Mouse (Mus musculus) midbrain, embryonic 16.5 days (tissue): ENCODE measurements around the gene Lztr1. TPM values are rescaled to one million over a fixed set of nuclear protein-coding genes. Genes with fewer than 3 reads are reported as not detected.
A peak's percentile ranks its signal among the peaks of the same experiment; 100 is the strongest.
"Not testable (repeated sequence)": the region's sequence is repeated elsewhere in the genome, so short reads cannot be mapped to it uniquely, and the experiment has no call there.

ENCODE experiments used
- ATAC-seq: fragments of 200-750 bp; cut with Nextera tagmentation; 2 replicates; pipeline ENCODE4 v1.8.0; 2017; ENCODE audit warnings: moderate TSS enrichment
- H3K27ac ChIP-seq: fragments of 300-500 bp; sonication (generic); 2 replicates; pipeline ENCODE4 v1.5.1; 2014; ENCODE audit warnings: mild to moderate bottlenecking, low read length, mixed read lengths
- H3K27me3 ChIP-seq: fragments of 300-500 bp; sonication (generic); 2 replicates; pipeline ENCODE4 v1.6.1; 2014; ENCODE audit warnings: low read depth, low read length, mixed read lengths; ENCODE audit not compliant: control insufficient read depth, insufficient read depth
- H3K36me3 ChIP-seq: fragments of 300-500 bp; sonication (generic); 2 replicates; pipeline ENCODE4 v1.6.1; 2014; ENCODE audit warnings: mild to moderate bottlenecking, low read length, moderate library complexity, mixed read lengths; ENCODE audit not compliant: control insufficient read depth, insufficient read depth
- H3K4me1 ChIP-seq: fragments of 300-500 bp; sonication (generic); 2 replicates; pipeline ENCODE4 v1.6.1; 2014; ENCODE audit warnings: mild to moderate bottlenecking, low read length, mixed read lengths; ENCODE audit not compliant: control insufficient read depth, insufficient read depth
- H3K4me2 ChIP-seq: fragments of 300-500 bp; sonication (generic); 2 replicates; pipeline ENCODE4 v1.6.1; 2014; ENCODE audit warnings: mild to moderate bottlenecking, low read length, mixed read lengths
- H3K4me3 ChIP-seq: fragments of 300-500 bp; sonication (generic); 2 replicates; pipeline ENCODE4 v1.5.1; 2014; ENCODE audit warnings: low read depth, mild to moderate bottlenecking, low read length, moderate library complexity, mixed read lengths
- H3K9ac ChIP-seq: fragments of 300-500 bp; sonication (generic); 2 replicates; pipeline ENCODE4 v1.6.1; 2014; ENCODE audit warnings: low read depth, low read length, mixed read lengths
- H3K9me3 ChIP-seq: fragments of 300-500 bp; sonication (generic); replicated peaks from 2 replicates; pipeline ENCODE4 v1.6.1; 2014; ENCODE audit warnings: mild to moderate bottlenecking, low read length, mixed read lengths; ENCODE audit not compliant: control insufficient read depth, poor library complexity, severe bottlenecking
- whole genome bisulfite sequencing: fragments of 180-500 bp; shearing (Covaris S2); extraction: QIAGEN DNeasy Blood & Tissue Kit; methylation state at CpG from one replicate; pipeline ENCODE4 v1.1.7; 2014; 5-methylcytosine and 5-hydroxymethylcytosine counted together
- polyA plus RNA-seq: library from polyadenylated mRNA; unstranded; fragments of >200 nt; fragmentation: Nextera tagmentation; extraction: Ambion mirVana; gene quantifications from 2 replicates; pipeline ENCODE4 v1.2.1, GENCODE M21; 2015

Lztr1 gene
- polyA plus RNA-seq, 1 experiment from 2014 or later, result 151 TPM

DNA sequence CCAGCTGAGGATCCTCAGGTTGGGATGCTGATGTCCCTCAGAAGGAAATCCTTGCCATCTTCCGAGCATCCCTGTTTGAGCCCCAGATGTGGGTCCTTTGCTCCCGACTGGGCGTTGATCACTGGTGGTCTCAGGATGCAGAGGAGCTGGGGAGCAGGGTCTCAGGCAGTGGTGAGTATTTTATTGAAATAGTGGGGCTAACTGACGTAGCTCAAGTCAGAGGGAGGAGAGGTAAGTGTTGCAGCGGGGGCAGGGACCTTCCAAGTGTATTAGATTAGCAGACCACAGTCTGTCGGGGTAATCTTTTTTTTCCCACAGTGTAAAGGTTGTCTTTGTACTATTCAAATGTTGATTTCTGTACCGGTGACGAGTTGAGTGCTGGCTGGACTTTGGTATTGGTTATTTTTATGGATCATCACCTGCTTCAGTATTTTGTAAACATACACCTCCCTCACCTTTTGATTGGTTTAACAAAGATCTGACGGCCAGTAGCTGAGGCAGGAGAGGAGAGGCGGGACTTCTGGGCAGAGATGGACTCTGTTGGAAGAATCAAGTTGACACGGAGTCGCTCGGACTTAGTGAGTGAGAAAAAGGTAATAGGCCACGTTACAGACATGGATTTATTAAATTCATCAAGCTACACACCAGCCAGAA lies 24.3 kb downstream of the Lztr1 start:
- Histone ChIP-seq H3K4me3 (no peak overlapping the region), H3K9me3 (no peaks in the 10 kb centered on the region), H3K36me3 (peaks cover 6% of the 10 kb centered on the region), H3K27me3 (no peaks in the 10 kb centered on the region), H3K4me1 (peaks cover 14% of the 10 kb centered on the region), H3K27ac (no peak overlapping the region), H3K4me2 (no peak overlapping the region), H3K9ac (no peak overlapping the region)
- WGBS, result 73% methylated on average over 14 of the region's 14 CpGs
- no peak for ATAC-seq

DNA sequence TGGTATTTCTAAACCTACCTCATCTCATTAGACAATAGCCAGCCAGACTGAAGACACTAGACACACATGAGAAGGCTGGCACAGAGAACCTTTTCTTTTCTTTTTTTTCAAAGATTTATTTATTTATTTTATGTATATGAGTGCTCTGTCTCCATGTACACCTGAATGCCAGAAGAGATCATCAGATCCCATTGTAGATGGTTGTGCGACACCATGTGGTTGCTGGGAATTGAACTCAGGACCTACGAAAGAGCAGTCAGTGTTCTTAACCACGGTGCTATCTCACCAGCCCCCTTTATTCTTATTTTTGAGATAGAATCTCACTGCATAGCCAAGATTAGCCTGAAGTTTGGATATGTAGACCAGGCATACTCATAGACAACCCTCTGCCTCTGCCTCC lies 28.1 kb downstream of the Lztr1 start:
- no peak for ATAC-seq
- H3K9me3 ChIP-seq, result no peaks in the 10 kb centered on the region
- H3K4me2 ChIP-seq, result no peak overlapping the region
- WGBS, result 94% methylated on average over 3 of the region's 3 CpGs
- H3K36me3 ChIP-seq, result no peaks in the 10 kb centered on the region
- H3K9ac ChIP-seq, result no peak overlapping the region
- H3K4me3 ChIP-seq, result no peak overlapping the region
- H3K4me1 ChIP-seq, result peaks cover 4% of the 10 kb centered on the region
- no peak overlapping the region for H3K27ac ChIP-seq
- no peaks in the 10 kb centered on the region for H3K27me3 ChIP-seq

DNA sequence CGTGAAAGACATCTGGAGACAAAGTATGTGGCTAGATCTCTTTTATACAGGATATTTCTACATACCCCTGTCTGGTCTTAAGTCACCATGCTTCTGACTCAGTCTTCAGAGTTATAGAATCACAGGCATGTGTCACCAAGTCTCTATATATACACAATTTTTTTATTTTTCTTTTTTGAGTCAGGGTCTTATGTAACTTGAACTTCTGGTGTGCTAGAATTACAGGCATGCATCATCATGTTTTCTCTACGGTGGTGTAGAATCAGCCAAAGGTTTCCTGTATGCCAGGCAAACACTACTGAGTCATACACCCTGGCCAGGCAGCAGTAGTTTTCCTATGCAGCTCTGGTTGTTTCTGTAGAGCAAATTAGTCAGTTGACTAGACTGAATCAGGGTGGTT lies 34.1 kb downstream of the Lztr1 start:
- no peak overlapping the region for H3K27ac ChIP-seq
- H3K4me2 ChIP-seq, result no peak overlapping the region
- no peak for ATAC-seq
- no peak overlapping the region for H3K9ac ChIP-seq
- H3K4me3 ChIP-seq, result no peak overlapping the region
- H3K4me1 ChIP-seq, result no peaks in the 10 kb centered on the region
- no peaks in the 10 kb centered on the region for H3K9me3 ChIP-seq
- no peaks in the 10 kb centered on the region for H3K36me3 ChIP-seq
- 85% methylated on average over 2 of the region's 2 CpGs for WGBS
- no peaks in the 10 kb centered on the region for H3K27me3 ChIP-seq

DNA sequence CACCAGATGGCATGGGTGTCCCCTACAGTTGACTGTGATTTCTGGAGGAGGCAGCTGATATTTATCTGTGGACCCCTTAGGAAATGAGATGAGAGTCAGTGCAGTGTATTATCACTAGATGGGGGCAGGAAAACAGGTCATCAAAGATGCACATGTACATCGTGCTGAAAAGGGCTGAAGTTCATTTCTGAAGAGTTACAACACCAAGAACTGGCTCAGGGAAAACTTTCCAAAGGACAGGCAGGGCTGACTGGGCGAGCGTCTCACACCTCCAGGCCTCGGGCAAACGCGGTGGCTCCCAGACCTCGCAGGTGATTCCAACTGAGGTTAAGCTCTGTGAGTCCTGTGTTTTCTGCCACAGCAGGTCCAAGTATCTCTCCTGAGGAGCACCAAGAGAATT lies 44.3 kb downstream of the Lztr1 start:
- Histone ChIP-seq H3K27ac (no peak overlapping the region), H3K4me1 (peaks cover 7% of the 10 kb centered on the region; the same call in 1 of the 2 replicates), H3K4me2 (no peak overlapping the region), H3K36me3 (no peaks in the 10 kb centered on the region), H3K9me3 (no peaks in the 10 kb centered on the region), H3K4me3 (no peak overlapping the region), H3K27me3 (no peaks in the 10 kb centered on the region), H3K9ac (no peak overlapping the region)
- no peak for ATAC-seq
- 92% methylated on average over 7 of the region's 7 CpGs for WGBS

DNA sequence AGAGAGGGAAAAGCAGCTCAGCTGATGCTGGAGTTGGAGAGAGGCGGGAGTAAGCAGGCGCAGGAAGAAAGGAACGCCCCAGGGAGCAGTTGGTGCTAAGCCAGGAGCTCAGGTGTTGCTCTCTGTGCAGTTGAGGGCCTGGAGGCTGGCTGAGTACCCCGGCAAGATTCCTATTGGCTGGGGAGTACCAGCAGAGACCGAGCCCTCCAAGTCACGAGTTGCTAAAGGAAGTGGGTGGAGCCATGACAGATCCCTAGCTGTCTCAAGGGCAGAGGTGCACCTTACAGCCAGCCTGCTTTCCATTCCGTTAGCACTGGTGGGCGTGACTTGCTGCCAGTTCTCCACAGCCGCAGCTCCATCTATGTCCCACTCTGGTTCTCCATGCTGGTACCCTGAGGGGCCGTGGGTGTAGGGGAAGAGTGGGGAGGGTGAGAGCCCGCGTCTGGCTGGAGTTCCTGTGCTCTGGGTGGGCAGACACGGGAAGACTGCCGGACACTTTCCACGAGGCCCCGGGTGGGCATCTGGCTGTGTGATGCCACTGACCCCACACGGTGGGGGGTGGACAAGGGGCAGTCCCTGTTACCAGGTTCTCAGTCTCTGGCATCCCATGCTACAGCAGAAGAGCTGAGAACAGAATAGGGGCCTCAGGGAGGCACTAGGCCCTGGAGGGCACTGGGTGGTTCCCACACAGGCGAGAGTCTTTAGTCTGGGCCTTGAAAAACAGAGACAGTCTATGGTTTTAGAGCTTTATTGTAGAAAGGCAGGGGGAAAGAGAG lies 45.6 kb downstream of the Lztr1 start:
- H3K4me3 ChIP-seq, result 0 out of 2 replicates have a peak overlapping the region, but pooled peaks have one; percentile 8
- H3K36me3 ChIP-seq, result no peaks in the 10 kb centered on the region
- H3K9me3 ChIP-seq, result no peaks in the 10 kb centered on the region
- peak overlapping the region; percentile 22; the same call in 1 of the 2 replicates for H3K9ac ChIP-seq
- peaks cover 14% of the 10 kb centered on the region; the same call in 1 of the 2 replicates for H3K4me1 ChIP-seq
- peak; percentile 85 for ATAC-seq
- WGBS, result 5% methylated on average over 18 of the region's 18 CpGs
- H3K27ac ChIP-seq, result peak overlapping the region; percentile 9
- no peaks in the 10 kb centered on the region for H3K27me3 ChIP-seq
- peak overlapping the region; percentile 50 for H3K4me2 ChIP-seq

DNA sequence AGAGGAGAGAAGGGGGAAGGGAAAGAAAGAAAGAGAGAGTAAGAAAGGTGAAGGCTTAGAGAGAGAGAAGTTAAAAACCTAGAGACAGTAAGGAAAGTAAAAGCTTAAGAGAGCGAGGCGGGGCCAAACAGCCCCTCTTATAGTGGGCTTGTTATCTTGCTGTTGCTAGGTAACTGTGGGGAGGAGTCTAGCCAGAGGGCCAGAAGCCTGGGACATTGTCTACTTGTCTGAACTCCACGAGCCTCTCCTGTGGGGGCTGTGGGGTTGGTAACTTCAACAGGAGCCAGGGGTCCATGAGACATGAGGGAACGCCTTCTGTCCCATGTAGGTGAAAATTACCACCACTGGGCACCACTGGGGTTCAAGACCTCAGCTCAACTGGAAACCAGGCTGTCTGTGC lies 46.2 kb downstream of the Lztr1 start:
- ATAC-seq, H3K27me3 ChIP-seq, H3K4me3 ChIP-seq, H3K9me3 ChIP-seq, H3K36me3 ChIP-seq, H3K4me2 ChIP-seq, H3K9ac ChIP-seq: not testable (repeated sequence)
- WGBS, result 12% methylated on average over 4 of the region's 4 CpGs
- Histone ChIP-seq H3K27ac (peak overlapping the region; percentile 9), H3K4me1 (peaks cover 15% of the 10 kb centered on the region; the same call in 1 of the 2 replicates)

DNA sequence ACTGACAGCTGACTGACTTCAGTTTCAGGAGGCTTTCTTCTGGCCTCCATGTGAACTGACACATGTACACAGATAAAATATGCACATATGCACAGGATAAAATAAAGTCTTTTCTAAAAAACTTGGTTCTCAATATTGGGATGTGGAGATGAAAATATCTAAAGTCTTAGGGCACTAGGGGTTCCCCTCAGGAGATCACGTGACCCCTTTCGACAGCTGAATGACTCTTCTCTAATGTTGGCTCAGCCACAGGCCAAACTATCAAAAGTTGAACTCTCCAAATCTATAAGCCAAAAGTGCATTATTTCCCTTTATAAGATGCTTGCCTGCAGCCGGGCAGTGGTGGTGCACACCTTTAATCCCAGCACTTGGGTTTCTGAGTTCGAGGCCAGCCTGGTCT lies 47.7 kb downstream of the Lztr1 start:
- H3K36me3 ChIP-seq, result no peaks in the 10 kb centered on the region
- WGBS, result 93% methylated on average over 4 of the region's 4 CpGs
- ATAC-seq, result no peak
- H3K4me3 ChIP-seq, result no peak overlapping the region
- H3K27ac ChIP-seq, result no peak overlapping the region
- H3K9ac ChIP-seq, result no peak overlapping the region
- H3K9me3 ChIP-seq, result no peaks in the 10 kb centered on the region
- no peak overlapping the region for H3K4me2 ChIP-seq
- H3K4me1 ChIP-seq, result peaks cover 17% of the 10 kb centered on the region
- no peaks in the 10 kb centered on the region; the same call in 1 of the 2 replicates for H3K27me3 ChIP-seq

DNA sequence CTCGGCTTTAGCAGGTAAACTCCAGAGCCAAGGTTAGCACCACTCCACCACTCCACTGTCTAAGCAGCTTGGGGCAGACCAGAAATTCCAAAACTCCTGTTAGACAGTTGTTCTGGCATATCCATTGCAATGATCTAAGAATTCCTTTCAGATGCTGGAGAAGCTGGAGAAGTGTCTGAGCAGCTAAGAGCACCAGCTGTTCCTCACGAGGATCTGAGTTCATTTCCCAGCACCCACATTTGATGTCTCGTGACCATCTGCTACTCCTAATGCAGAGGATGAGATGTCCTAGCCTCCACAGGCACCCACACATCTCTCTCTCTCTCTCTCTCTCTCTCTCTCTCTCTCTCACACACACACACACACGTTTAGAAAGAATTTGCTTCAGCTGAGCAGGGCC lies 48.4 kb downstream of the Lztr1 start:
- Histone ChIP-seq H3K27ac (no peak overlapping the region), H3K4me3 (no peak overlapping the region), H3K4me2 (no peak overlapping the region), H3K27me3 (no peaks in the 10 kb centered on the region; the same call in 1 of the 2 replicates), H3K4me1 (peaks cover 23% of the 10 kb centered on the region), H3K9ac (no peak overlapping the region), H3K36me3 (no peaks in the 10 kb centered on the region), H3K9me3 (no peaks in the 10 kb centered on the region)
- ATAC-seq, result no peak
- 61% methylated on average over 4 of the region's 4 CpGs for WGBS

DNA sequence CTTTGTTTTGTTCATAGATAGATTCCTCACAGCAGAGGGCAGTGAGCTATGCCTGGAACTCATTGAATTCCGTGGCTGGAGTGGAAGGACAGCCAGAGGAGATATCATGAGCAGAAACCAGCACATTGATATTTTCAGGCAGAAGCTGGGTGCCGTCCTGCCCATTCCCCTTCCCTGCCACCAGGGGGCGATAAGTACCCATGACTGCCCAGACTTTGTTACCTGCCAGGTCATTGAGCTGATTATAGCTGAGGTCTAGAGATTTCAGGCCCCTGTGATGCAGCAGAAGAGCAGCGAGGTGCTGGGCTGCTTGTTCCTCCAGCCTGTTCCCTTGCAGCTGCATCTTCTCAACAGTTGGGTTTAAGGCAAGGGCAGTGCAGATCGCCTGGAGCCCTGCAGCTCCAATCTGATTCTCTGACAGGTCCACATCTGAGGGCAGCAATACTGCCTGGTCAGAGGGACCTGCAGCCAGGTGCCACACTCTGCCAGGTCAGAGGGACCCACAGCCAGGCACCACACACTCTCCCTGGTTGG lies 49.5 kb downstream of the Lztr1 start:
- ATAC-seq, result peak; percentile 27; the same call in 1 of the 2 replicates
- Histone ChIP-seq H3K4me2 (no peak overlapping the region), H3K9me3 (no peaks in the 10 kb centered on the region), H3K4me1 (peaks cover 25% of the 10 kb centered on the region), H3K9ac (peak overlapping the region; percentile 47; the same call in 1 of the 2 replicates), H3K27me3 (no peaks in the 10 kb centered on the region; the same call in 1 of the 2 replicates), H3K4me3 (no peak overlapping the region), H3K27ac (no peak overlapping the region; the same call in 1 of the 2 replicates), H3K36me3 (no peaks in the 10 kb centered on the region)
- 0% methylated on average over 5 of the region's 5 CpGs for WGBS
